Mouse (Mus musculus) T-helper 2 cell (primary cell): ENCODE results near the gene Ehhadh.

Experiments
- in situ Hi-C: fragments of 300-600 bp; cut with MboI, MseI; formaldehyde crosslinking; loops from one replicate; pipeline ENCODE4 v1.15.1; 2025; ENCODE audit warnings: high pct_unique_total_duplicates

Gene Ehhadh

GRCm38 (mm10) chr16:21735638-21736037, 52.0 kb downstream of the Ehhadh start:
- in situ Hi-C loops: no loop called here

- in situ Hi-C loops: loop anchor here (5.0 to 10.0 kb wide), 2 partner anchors 111 to 1187 kb away; partner anchors contain the start of gene Fetub
These were observed 59.7 kb downstream of the Ehhadh start for GRCm38 (mm10) chr16:21727897-21728364.

- in situ Hi-C loops: loop anchor here (5.0 to 10.0 kb wide), 2 partner anchors 110 to 1187 kb away; partner anchors contain the start of gene Fetub
These were observed 60.2 kb downstream of the Ehhadh start for GRCm38 (mm10) chr16:21727421-21727820.

GRCm38 (mm10) chr16:21724261-21724660, 63.3 kb downstream of the Ehhadh start:
- in situ Hi-C loops: loop anchor here (10.0 kb wide), 1 partner anchor 1191 kb away; the partner anchor contains the start of gene Fetub

GRCm38 (mm10) chr16:21719770-21720169, 67.8 kb downstream of the Ehhadh start:
- in situ Hi-C loops: loop anchor here (10.0 kb wide), 1 partner anchor 1195 kb away; the partner anchor contains the start of gene Fetub

GRCm38 (mm10) chr16:21714516-21714915, 73.1 kb downstream of the Ehhadh start:
- in situ Hi-C loops: no loop called here
